Mouse (Mus musculus) intestine, embryonic 16.5 days (tissue): Measurements from ENCODE around the gene Asb16. TPM values are rescaled to one million over a fixed set of nuclear protein-coding genes. Genes with fewer than 3 reads are reported as not detected.
A peak's percentile ranks its signal among the peaks of the same experiment; 100 is the strongest.
"Not testable (repeated sequence)": the region's sequence is repeated elsewhere in the genome, so short reads cannot be mapped to it uniquely, and the experiment has no call there.

Experiments used
- ATAC-seq: fragments of 200-750 bp; cut with Nextera tagmentation; 2 replicates; pipeline ENCODE4 v1.8.0; 2017; ENCODE audit warnings: moderate TSS enrichment, moderate library complexity
- H3K27ac ChIP-seq: fragments of 300-500 bp; sonication (generic); 2 replicates; pipeline ENCODE4 v1.5.1; 2014; ENCODE audit warnings: mild to moderate bottlenecking, low read length
- H3K27me3 ChIP-seq: fragments of 300-500 bp; sonication (generic); replicated peaks from 2 replicates; pipeline ENCODE4 v1.6.1; 2014; ENCODE audit warnings: low read length, control low read depth, mixed read lengths; ENCODE audit not compliant: control insufficient read depth, insufficient read depth
- H3K36me3 ChIP-seq: fragments of 300-500 bp; sonication (generic); 2 replicates; pipeline ENCODE4 v1.6.1; 2014; ENCODE audit warnings: low read length, control low read depth; ENCODE audit not compliant: control insufficient read depth, insufficient read depth
- H3K4me1 ChIP-seq: fragments of 300-500 bp; sonication (generic); 2 replicates; pipeline ENCODE4 v1.6.1; 2014; ENCODE audit warnings: low read length, control low read depth, mixed read lengths; ENCODE audit not compliant: control insufficient read depth, insufficient read depth
- H3K4me2 ChIP-seq: fragments of 300-500 bp; sonication (generic); 2 replicates; pipeline ENCODE4 v1.6.1; 2014; ENCODE audit warnings: low read depth, low read length, control low read depth
- H3K4me3 ChIP-seq: fragments of 300-500 bp; sonication (generic); 2 replicates; pipeline ENCODE4 v1.5.1; 2014; ENCODE audit warnings: mild to moderate bottlenecking, low read length
- H3K9ac ChIP-seq: fragments of 300-500 bp; sonication (generic); 2 replicates; pipeline ENCODE4 v1.6.1; 2014; ENCODE audit warnings: low read depth, low read length
- H3K9me3 ChIP-seq: fragments of 300-500 bp; sonication (generic); 2 replicates; pipeline ENCODE4 v1.6.1; 2016; ENCODE audit warnings: low read length, control low read depth; ENCODE audit not compliant: control insufficient read depth
- WGBS: fragments of 180-500 bp; shearing (Covaris S2); extraction: QIAGEN DNeasy Blood & Tissue Kit; methylation state at CpG from one replicate; pipeline ENCODE4 v1.1.7; 2014; 5-methylcytosine and 5-hydroxymethylcytosine counted together
- polyA plus RNA-seq: library from polyadenylated mRNA; unstranded; fragments of >200 nt; fragmentation: Nextera tagmentation; extraction: Ambion mirVana; gene quantifications from 2 replicates; pipeline ENCODE4 v1.2.1, GENCODE M21; 2015

Asb16 gene
- polyA plus RNA-seq, 1 experiment from 2014 or later: 0.05 TPM

DNA sequence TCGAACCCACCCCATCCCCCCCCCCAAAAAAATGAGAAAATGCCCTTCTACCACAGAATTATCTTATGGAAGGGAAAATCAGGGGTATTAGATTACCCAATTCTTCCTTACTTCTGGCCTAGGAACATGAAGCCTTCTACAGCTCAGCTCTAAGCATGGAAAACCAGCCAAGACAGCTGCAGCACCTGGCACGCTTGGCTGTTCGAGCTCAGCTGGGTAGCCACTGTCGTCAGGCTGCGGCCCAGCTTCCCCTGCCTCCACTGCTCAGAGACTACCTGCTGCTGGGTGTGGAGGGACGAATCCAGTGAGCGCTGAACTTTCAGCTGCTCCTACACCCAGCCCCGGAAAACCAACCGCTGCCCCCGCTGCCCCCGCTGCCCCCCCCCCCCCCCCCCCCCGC is 9.2 kb downstream of the Asb16 start:
- no peak overlapping the region for H3K4me3 ChIP-seq
- no peaks in the 10 kb centered on the region for H3K27me3 ChIP-seq
- ATAC-seq: no peak
- no peak overlapping the region for H3K9ac ChIP-seq
- no peak overlapping the region for H3K4me2 ChIP-seq
- no peak overlapping the region for H3K27ac ChIP-seq
- 70% methylated on average over 10 of the region's 12 CpGs for WGBS
- H3K4me1 ChIP-seq: peaks cover 10% of the 10 kb centered on the region
- no peaks in the 10 kb centered on the region for H3K9me3 ChIP-seq
- no peaks in the 10 kb centered on the region for H3K36me3 ChIP-seq

DNA sequence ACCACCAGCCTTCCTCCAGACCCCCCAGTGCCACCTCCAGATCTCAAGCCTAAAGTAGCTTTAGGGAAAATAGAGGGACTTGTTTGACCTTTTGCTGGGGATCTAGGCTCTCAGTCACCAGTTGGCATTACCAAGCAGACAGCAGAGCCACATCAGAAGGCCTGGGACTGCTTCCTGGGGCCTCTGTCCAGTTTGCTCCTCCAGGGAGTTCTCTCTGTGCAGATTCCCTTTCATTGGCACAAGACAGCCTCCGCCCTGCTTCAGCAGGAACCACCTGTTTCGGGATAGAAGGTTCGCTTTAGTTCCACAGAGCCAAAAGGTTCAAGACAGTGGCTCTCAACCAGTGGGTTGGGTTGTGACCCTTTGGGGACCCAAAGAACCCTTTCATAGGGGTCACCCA is 11.1 kb downstream of the Asb16 start:
- H3K9me3 ChIP-seq: no peaks in the 10 kb centered on the region

DNA sequence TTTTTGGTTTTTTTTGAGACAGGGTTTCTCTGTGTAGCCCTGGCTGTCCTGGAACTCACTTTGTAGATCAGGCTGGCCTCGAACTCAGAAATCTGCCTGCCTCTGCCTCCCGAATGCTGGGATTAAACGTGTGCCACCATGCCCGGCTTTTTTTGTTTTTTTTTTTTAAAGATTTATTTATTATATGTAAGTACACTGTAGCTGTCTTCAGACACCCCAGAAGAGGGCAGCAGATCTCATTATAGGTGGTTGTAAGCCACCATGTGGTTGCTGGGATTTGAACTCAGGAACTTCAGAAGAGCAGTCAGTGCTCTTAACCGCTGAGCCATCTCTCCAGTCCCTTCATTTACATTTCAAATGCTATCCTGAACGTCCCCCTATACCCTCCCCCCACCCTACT is 11.7 kb downstream of the Asb16 start:
- WGBS: 66% methylated on average over 6 of the region's 6 CpGs
- not testable (repeated sequence) for H3K4me3 ChIP-seq, H3K4me1 ChIP-seq, H3K36me3 ChIP-seq, ATAC-seq, H3K27ac ChIP-seq, H3K9ac ChIP-seq, H3K9me3 ChIP-seq, H3K27me3 ChIP-seq, H3K4me2 ChIP-seq

More for the DNA sequence above, 11.1 kb downstream of the Asb16 start:
- Histone ChIP-seq H3K4me1 (peaks cover 10% of the 10 kb centered on the region), H3K4me2 (no peak overlapping the region), H3K27ac (no peak overlapping the region), H3K4me3 (no peak overlapping the region), H3K27me3 (no peaks in the 10 kb centered on the region), H3K36me3 (no peaks in the 10 kb centered on the region), H3K9ac (no peak overlapping the region)
- no peak for ATAC-seq
- 86% methylated on average over 3 of the region's 3 CpGs for WGBS

DNA sequence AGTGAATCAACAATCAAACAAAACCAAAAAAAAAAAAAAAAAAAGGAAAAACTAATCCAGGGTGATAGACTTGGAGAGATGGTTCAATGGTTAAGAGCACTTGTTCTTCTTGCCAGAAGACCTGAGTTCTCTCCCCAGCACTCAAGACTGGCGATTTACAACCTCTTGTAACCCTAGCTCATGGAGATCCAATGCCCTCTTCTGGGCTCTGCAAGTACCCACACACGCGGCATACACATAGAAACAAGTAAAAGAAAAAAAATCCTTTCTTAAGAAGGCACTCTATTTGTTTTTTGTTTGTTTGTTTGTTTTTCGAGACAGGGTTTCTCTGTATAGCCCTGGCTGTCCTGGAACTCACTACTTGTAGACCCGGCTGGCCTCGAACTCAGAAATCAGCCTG is 15.4 kb downstream of the Asb16 start:
- WGBS: 89% methylated on average over 6 of the region's 6 CpGs
- Histone ChIP-seq H3K27me3 (no peaks in the 10 kb centered on the region), H3K36me3 (peaks cover 12% of the 10 kb centered on the region), H3K27ac (no peak overlapping the region), H3K9ac (no peak overlapping the region), H3K4me1 (peaks cover 12% of the 10 kb centered on the region), H3K4me3 (peak overlapping the region; percentile 65), H3K4me2 (peak overlapping the region; percentile 45; the same call in 1 of the 2 replicates), H3K9me3 (no peaks in the 10 kb centered on the region)
- 0 out of 2 replicates have a peak, but pooled peaks have one; percentile 15 for ATAC-seq

DNA sequence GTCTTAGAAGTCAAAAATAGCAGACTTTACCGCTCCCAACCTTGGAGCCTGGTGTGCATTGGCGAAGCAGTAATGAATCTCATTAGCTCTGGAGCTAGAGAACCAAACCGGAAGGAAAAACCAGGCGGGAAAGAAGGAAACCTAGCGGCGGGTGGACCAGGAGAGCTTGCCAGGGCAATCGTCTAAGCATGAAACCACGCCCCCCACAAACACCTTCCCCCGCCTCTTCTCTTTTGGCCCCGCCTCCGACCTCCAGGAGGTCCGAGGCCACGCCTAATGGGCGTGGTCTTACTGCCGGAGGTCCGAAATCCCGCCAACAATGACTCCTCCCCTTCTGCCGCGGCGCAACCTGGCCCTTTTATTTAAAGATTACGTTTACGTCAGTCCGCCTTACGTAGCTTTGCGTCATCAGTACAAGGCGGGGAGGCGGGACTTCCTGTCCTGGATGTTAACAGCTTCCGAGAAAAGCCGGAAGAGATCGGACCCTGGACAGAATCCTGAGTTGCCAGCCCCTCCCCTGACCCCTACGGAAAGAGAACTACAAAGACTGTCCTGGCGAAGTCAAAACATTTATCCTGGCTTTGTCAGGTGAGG is 16.1 kb downstream of the Asb16 start, which contains the start of gene Tmub2:
Gene Tmub2, plus strand, starts transcription at position 431 of the 594 bp plus-strand sequence.
- peak within 1 kb of the TSS; percentile 85 for H3K27ac ChIP-seq
- under 1% methylated on average over 32 of the region's 32 CpGs for WGBS
- ATAC-seq: peak; percentile 91

DNA sequence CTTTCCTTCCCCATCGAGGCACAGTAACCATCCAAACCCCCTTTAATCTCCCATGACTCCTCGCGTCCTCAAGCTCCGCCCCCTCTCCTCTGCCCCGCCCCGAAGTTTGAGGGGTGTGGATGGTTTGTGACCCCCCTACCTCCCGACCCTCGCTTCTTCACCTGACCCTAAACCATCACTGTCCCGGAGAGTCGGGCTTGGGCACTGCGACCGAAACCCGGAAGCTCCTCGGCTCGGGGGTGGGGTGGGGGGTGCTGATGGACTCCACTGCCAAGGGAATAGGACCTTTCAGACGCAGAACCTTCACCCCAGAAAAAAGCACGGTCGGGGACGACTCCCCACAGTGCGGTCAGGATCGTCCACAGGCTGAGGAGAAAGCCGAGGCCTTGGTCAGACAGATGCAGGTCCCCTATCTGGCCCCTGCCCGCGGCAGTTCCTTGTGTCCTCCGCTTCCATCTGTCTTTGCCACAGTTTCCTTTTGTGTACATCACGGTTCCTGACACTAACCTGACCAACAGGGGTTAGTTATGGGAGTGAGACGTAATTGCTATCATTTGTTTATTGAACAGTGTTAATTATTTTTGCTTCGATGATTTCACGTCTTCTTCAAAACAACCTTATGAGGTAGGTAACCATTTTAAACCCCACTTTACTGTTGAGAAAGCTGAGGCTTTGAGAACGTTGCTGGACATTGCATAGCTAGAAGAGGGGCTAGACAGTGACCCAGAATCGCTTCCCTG is 16.7 kb downstream of the Asb16 start:
- H3K27ac ChIP-seq: peak overlapping the region; percentile 85
- peak overlapping the region; percentile 56 for H3K4me2 ChIP-seq
- peak overlapping the region; percentile 65 for H3K4me3 ChIP-seq
- no peaks in the 10 kb centered on the region for H3K9me3 ChIP-seq
- ATAC-seq: peak; percentile 65
- H3K4me1 ChIP-seq: peaks cover 13% of the 10 kb centered on the region
- H3K27me3 ChIP-seq: no peaks in the 10 kb centered on the region
- peaks cover 13% of the 10 kb centered on the region for H3K36me3 ChIP-seq
- H3K9ac ChIP-seq: peak overlapping the region; percentile 90
- WGBS: 2% methylated on average over 31 of the region's 31 CpGs

More for the DNA sequence above, 16.1 kb downstream of the Asb16 start, which contains the start of gene Tmub2:
- peaks cover 13% of the 10 kb centered on the region for H3K36me3 ChIP-seq
- no peaks in the 10 kb centered on the region for H3K9me3 ChIP-seq
- H3K4me1 ChIP-seq: peaks cover 13% of the 10 kb centered on the region
- H3K4me2 ChIP-seq: peak within 1 kb of the TSS; percentile 56
- peak within 1 kb of the TSS; percentile 90 for H3K9ac ChIP-seq
- peak within 1 kb of the TSS; percentile 65 for H3K4me3 ChIP-seq
- H3K27me3 ChIP-seq: no peaks in the 10 kb centered on the region

DNA sequence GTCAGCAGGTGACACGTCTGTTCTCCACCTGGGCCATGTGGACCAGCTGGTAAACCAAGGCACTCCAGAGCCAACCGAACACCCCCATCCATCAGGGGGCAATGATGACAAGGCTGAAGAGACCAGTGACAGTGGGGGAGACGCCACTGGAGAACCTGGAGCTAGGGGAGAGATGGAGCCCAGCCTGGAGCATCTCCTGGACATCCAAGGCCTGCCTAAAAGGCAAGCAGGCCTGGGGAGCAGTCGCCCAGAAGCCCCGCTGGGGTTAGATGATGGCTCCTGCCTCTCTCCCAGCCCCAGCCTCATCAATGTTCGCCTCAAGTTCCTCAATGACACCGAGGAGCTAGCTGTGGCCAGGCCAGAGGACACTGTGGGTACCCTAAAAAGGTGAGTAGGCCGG is 18.9 kb downstream of the Asb16 start:
- Histone ChIP-seq H3K4me3 (no peak overlapping the region), H3K4me1 (peaks cover 13% of the 10 kb centered on the region), H3K27me3 (no peaks in the 10 kb centered on the region), H3K27ac (no peak overlapping the region), H3K4me2 (no peak overlapping the region), H3K9me3 (no peaks in the 10 kb centered on the region), H3K9ac (0 out of 2 replicates have a peak overlapping the region, but pooled peaks have one; percentile 14), H3K36me3 (peaks cover 20% of the 10 kb centered on the region)
- no peak for ATAC-seq
- 85% methylated on average over 8 of the region's 8 CpGs for WGBS

DNA sequence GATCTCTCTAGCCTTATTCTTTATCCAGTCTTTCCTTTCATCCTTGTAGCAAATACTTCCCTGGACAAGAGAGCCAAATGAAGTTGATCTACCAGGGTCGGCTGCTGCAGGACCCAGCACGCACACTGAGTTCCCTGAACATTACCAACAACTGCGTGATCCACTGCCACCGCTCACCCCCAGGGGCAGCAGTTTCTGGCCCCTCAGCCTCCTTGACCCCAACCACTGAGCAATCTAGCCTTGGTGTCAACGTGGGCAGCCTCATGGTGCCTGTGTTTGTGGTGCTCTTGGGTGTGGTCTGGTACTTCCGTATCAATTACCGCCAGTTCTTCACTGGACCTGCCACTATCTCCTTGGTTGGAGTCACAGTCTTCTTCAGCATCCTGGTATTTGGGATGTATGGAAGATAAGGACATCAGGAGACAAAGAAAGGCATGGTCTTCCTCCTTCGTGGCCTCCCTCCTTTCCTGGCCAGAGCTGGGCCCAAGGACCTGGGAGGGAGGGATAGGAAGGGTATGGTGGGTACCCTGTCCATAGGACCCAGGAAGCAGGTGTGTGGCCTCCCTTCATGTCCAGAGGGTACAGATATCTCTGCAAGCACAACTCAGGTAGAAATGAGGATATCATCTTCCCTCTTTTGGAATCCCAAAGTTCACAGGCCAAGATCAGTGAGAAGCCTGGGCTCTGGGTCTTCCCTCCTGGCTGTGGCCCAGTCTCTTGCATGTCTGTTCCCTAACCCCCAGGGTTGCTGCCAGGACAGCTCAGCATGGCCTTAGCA is 19.7 kb downstream of the Asb16 start:
- Histone ChIP-seq H3K36me3 (peaks cover 20% of the 10 kb centered on the region), H3K27me3 (no peaks in the 10 kb centered on the region), H3K4me3 (no peak overlapping the region), H3K9ac (no peak overlapping the region), H3K27ac (peak overlapping the region; percentile 25; the same call in 1 of the 2 replicates), H3K4me2 (no peak overlapping the region), H3K4me1 (peaks cover 13% of the 10 kb centered on the region), H3K9me3 (no peaks in the 10 kb centered on the region)
- no peak for ATAC-seq
- 85% methylated on average over 8 of the region's 8 CpGs for WGBS

DNA sequence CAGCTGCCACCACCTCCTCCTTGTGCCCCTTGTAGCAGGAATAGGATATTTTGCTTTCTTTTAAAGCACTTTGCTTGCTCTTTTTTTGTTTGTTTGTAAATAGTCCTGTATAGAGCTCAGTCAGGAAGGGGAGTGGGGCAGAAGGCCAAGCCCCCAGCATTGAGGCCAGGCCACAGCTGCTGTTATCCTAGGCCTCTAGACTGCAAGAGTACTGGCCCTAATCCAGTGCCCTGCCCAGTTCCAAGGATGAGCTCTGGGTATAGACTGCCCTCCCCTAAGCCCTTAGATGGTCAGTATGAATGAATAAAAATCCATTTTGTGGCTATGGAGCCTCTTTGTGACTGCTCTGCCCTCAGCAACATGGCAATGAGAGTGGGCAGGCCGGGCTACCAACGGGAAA is 20.4 kb downstream of the Asb16 start:
- WGBS: 63% methylated on average over 2 of the region's 2 CpGs
- Histone ChIP-seq H3K4me2 (no peak overlapping the region), H3K27me3 (no peaks in the 10 kb centered on the region), H3K36me3 (peaks cover 20% of the 10 kb centered on the region), H3K9me3 (no peaks in the 10 kb centered on the region), H3K27ac (peak overlapping the region; percentile 25; the same call in 1 of the 2 replicates), H3K4me3 (no peak overlapping the region), H3K4me1 (peaks cover 13% of the 10 kb centered on the region), H3K9ac (0 out of 2 replicates have a peak overlapping the region, but pooled peaks have one; percentile 9)
- ATAC-seq: no peak
